Mouse (Mus musculus) kidney, embryonic 16.5 days (tissue): Measurements from ENCODE around the gene Ogfod3. TPM values are rescaled to one million over a fixed set of nuclear protein-coding genes. Genes with fewer than 3 reads are reported as not detected.
A peak's percentile ranks its signal among the peaks of the same experiment; 100 is the strongest.

ENCODE experiments used
- ATAC-seq: fragments of 200-750 bp; cut with Nextera tagmentation; 2 replicates; pipeline ENCODE4 v1.8.0; 2017; ENCODE audit warnings: moderate TSS enrichment; ENCODE audit not compliant: low FRiP score, low TSS enrichment
- H3K27ac ChIP-seq: fragments of 300-500 bp; sonication (generic); 2 replicates; pipeline ENCODE4 v1.5.1; 2014; ENCODE audit warnings: low read length
- H3K27me3 ChIP-seq: fragments of 300-500 bp; sonication (generic); 2 replicates; pipeline ENCODE4 v1.6.1; 2014; ENCODE audit warnings: low read length, control low read depth, mixed read lengths; ENCODE audit not compliant: insufficient read depth
- H3K36me3 ChIP-seq: fragments of 300-500 bp; sonication (generic); 2 replicates; pipeline ENCODE4 v1.6.1; 2014; ENCODE audit warnings: low read length, control low read depth, mixed read lengths; ENCODE audit not compliant: insufficient read depth
- H3K4me1 ChIP-seq: fragments of 300-500 bp; sonication (generic); 2 replicates; pipeline ENCODE4 v1.6.1; 2014; ENCODE audit warnings: low read length, control low read depth, mixed read lengths; ENCODE audit not compliant: insufficient read depth
- H3K4me2 ChIP-seq: fragments of 300-500 bp; sonication (generic); replicated peaks from 2 replicates; pipeline ENCODE4 v1.6.1; 2014; ENCODE audit warnings: low read depth, low read length
- H3K4me3 ChIP-seq: fragments of 300-500 bp; sonication (generic); 2 replicates; pipeline ENCODE4 v1.5.1; 2014; ENCODE audit warnings: mild to moderate bottlenecking, low read length
- H3K9ac ChIP-seq: fragments of 300-500 bp; sonication (generic); replicated peaks from 2 replicates; pipeline ENCODE4 v1.6.1; 2014; ENCODE audit warnings: low read length
- H3K9me3 ChIP-seq: fragments of 300-500 bp; sonication (generic); 2 replicates; pipeline ENCODE4 v1.6.1; 2016; ENCODE audit warnings: low read length, control low read depth
- WGBS: fragments of 180-500 bp; shearing (Covaris S2); extraction: QIAGEN DNeasy Blood & Tissue Kit; methylation state at CpG from one replicate; pipeline ENCODE4 v1.1.7; 2014; 5-methylcytosine and 5-hydroxymethylcytosine counted together
- polyA plus RNA-seq: library from polyadenylated mRNA; unstranded; fragments of >200 nt; fragmentation: Nextera tagmentation; extraction: Ambion mirVana; gene quantifications from 2 replicates; pipeline ENCODE4 v1.2.1, GENCODE M21; 2015

Gene Ogfod3
- polyA plus RNA-seq: 30.8 and 39.7 TPM in 2 replicates

GRCm38 (mm10) chr11:121204161-121205006 is at the start of gene Ogfod3, which contains the start of gene Hexdc:
Gene Ogfod3, minus strand, starts transcription at chr11:121204711.
Gene Hexdc, plus strand, starts transcription at chr11:121204433.
- Histone ChIP-seq H3K9me3 (no peaks in the 10 kb centered on the region), H3K9ac (peak within 1 kb of the TSS; percentile 80), H3K4me3 (peak within 1 kb of the TSS; percentile 86), H3K36me3 (peaks cover 10% of the 10 kb centered on the region; the same call in 1 of the 2 replicates), H3K27ac (peak within 1 kb of the TSS; percentile 88), H3K4me2 (peak within 1 kb of the TSS; percentile 86), H3K4me1 (peaks cover 7% of the 10 kb centered on the region; the same call in 1 of the 2 replicates), H3K27me3 (no peaks in the 10 kb centered on the region)
- peak; percentile 99 for ATAC-seq
- WGBS: under 1% methylated on average over 69 of the region's 70 CpGs

GRCm38 (mm10) chr11:121250196-121250595 is 45.7 kb upstream of the Ogfod3 start:
- Histone ChIP-seq H3K36me3 (peaks cover 90% of the 10 kb centered on the region), H3K27me3 (no peaks in the 10 kb centered on the region), H3K9ac (no peak overlapping the region), H3K4me3 (no peak overlapping the region), H3K4me2 (no peak overlapping the region), H3K4me1 (no peaks in the 10 kb centered on the region), H3K9me3 (no peaks in the 10 kb centered on the region), H3K27ac (no peak overlapping the region)
- 90% methylated on average over 8 of the region's 8 CpGs for WGBS
- ATAC-seq: no peak

- Histone ChIP-seq H3K9ac (no peak overlapping the region), H3K4me3 (no peak overlapping the region), H3K9me3 (no peaks in the 10 kb centered on the region), H3K27me3 (no peaks in the 10 kb centered on the region), H3K4me2 (no peak overlapping the region), H3K4me1 (peaks cover 21% of the 10 kb centered on the region), H3K36me3 (peaks cover 41% of the 10 kb centered on the region), H3K27ac (no peak overlapping the region)
- ATAC-seq: no peak
- 99% methylated on average over 2 of the region's 2 CpGs for WGBS
Observed at GRCm38 (mm10) chr11:121239669-121240068, 35.2 kb upstream of the Ogfod3 start.

GRCm38 (mm10) chr11:121237345-121238128 is 33.0 kb upstream of the Ogfod3 start:
- Histone ChIP-seq H3K9ac (peak overlapping the region; percentile 90), H3K4me1 (peaks cover 21% of the 10 kb centered on the region), H3K4me2 (peak overlapping the region; percentile 61), H3K27ac (peak overlapping the region; percentile 99), H3K27me3 (no peaks in the 10 kb centered on the region), H3K36me3 (peaks cover 23% of the 10 kb centered on the region), H3K9me3 (no peaks in the 10 kb centered on the region), H3K4me3 (peak overlapping the region; percentile 84)
- 2% methylated on average over 28 of the region's 28 CpGs for WGBS
- ATAC-seq: peak; percentile 59; the same call in 1 of the 2 replicates

GRCm38 (mm10) chr11:121236564-121237344 is 32.2 kb upstream of the Ogfod3 start, which contains the start of gene Narf:
Gene Narf, plus strand, starts transcription at chr11:121237253.
- H3K27ac ChIP-seq: peak within 1 kb of the TSS; percentile 99
- H3K27me3 ChIP-seq: no peaks in the 10 kb centered on the region
- no peaks in the 10 kb centered on the region for H3K9me3 ChIP-seq
- ATAC-seq: peak; percentile 100
- H3K4me1 ChIP-seq: peaks cover 21% of the 10 kb centered on the region
- WGBS: under 1% methylated on average over 50 of the region's 50 CpGs
- peak within 1 kb of the TSS; percentile 84 for H3K4me3 ChIP-seq
- H3K4me2 ChIP-seq: peak within 1 kb of the TSS; percentile 61
- peak within 1 kb of the TSS; percentile 90 for H3K9ac ChIP-seq
- peaks cover 17% of the 10 kb centered on the region; the same call in 1 of the 2 replicates for H3K36me3 ChIP-seq

- Histone ChIP-seq H3K4me2 (peak overlapping the region; percentile 51), H3K9ac (peak overlapping the region; percentile 79; the same call in 1 of the 2 replicates), H3K4me1 (peaks cover 21% of the 10 kb centered on the region), H3K27me3 (no peaks in the 10 kb centered on the region), H3K36me3 (peaks cover 16% of the 10 kb centered on the region; the same call in 1 of the 2 replicates), H3K4me3 (peak overlapping the region; percentile 84; the same call in 1 of the 2 replicates), H3K27ac (peak overlapping the region; percentile 99), H3K9me3 (no peaks in the 10 kb centered on the region)
- 33% methylated on average over 9 of the region's 9 CpGs for WGBS
- ATAC-seq: no peak
Observed at GRCm38 (mm10) chr11:121235475-121236238, 31.1 kb upstream of the Ogfod3 start.

- Histone ChIP-seq H3K9ac (no peak overlapping the region), H3K9me3 (no peaks in the 10 kb centered on the region), H3K27me3 (no peaks in the 10 kb centered on the region), H3K4me3 (no peak overlapping the region), H3K36me3 (no peaks in the 10 kb centered on the region), H3K4me1 (peaks cover 22% of the 10 kb centered on the region), H3K27ac (no peak overlapping the region), H3K4me2 (no peak overlapping the region)
- no peak for ATAC-seq
- WGBS: 35% methylated on average over 4 of the region's 4 CpGs
Observed at GRCm38 (mm10) chr11:121232706-121233105, 28.2 kb upstream of the Ogfod3 start.

- Histone ChIP-seq H3K36me3 (peaks cover 2% of the 10 kb centered on the region; the same call in 1 of the 2 replicates), H3K27me3 (no peaks in the 10 kb centered on the region), H3K4me3 (no peak overlapping the region), H3K4me1 (peaks cover 25% of the 10 kb centered on the region), H3K9me3 (no peaks in the 10 kb centered on the region), H3K27ac (peak overlapping the region; percentile 22; the same call in 1 of the 2 replicates), H3K9ac (0 out of 2 replicates have a peak overlapping the region, but pooled peaks have one; percentile 15), H3K4me2 (no peak overlapping the region)
- ATAC-seq: no peak
- 56% methylated on average over 4 of the region's 4 CpGs for WGBS
Observed at GRCm38 (mm10) chr11:121231628-121232291, 27.2 kb upstream of the Ogfod3 start.
